Mouse (Mus musculus): ENCODE measurements around the gene Disp3. TPM values are rescaled to one million over a fixed set of nuclear protein-coding genes. Genes with fewer than 3 reads are reported as not detected.
A peak's percentile ranks its signal among the peaks of the same experiment; 100 is the strongest.

Gene Disp3
- 11.1 and 12.0 TPM in 2 replicates for polyA plus RNA-seq (2015; fragmentation: Nextera tagmentation; extraction: Ambion mirVana)

- H3K4me3 ChIP-seq (replicated peaks) = peak within 1 kb of the TSS; percentile 80
- no peaks in the 10 kb centered on the region for H3K9me3 ChIP-seq
- peaks cover 73% of the 10 kb centered on the region for H3K4me1 ChIP-seq (replicated peaks)
- peak within 1 kb of the TSS; percentile 85 for H3K4me2 ChIP-seq (replicated peaks)
- no peaks in the 10 kb centered on the region for H3K36me3 ChIP-seq
- peak; percentile 73 for ATAC-seq
- peak within 1 kb of the TSS; percentile 85 for H3K27ac ChIP-seq
- peak within 1 kb of the TSS; percentile 91 for H3K9ac ChIP-seq (replicated peaks)
- H3K27me3 ChIP-seq = peaks cover 10% of the 10 kb centered on the region; the same call in 1 of the 2 replicates
- whole genome bisulfite sequencing = under 1% methylated on average over 50 of the region's 54 CpGs
Observed at GRCm38 (mm10) chr4:148287476-148288054, at the start of gene Disp3. Gene Disp3, minus strand, starts transcription at chr4:148287965.

DNA sequence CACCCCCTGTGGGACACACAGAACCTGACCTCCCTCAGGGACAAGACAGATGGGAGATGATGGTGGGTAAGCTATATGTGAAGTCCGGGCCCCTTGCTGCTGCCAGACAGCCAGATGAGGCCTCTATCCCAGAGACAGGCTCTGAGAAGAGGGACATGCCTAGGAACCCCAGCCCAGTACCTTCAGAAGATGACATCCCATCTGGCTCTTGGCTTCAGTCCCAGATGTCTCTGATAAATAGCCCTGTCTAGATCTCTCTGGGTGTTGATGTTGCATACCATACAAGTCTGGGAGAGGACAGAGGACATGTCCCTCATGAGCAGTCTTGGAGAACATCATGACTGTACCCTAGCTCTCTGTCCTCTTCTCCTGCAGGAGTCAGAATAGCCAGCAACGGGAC, 42.5 kb upstream of the Disp3 start:
- no peaks in the 10 kb centered on the region for H3K36me3 ChIP-seq
- no peaks in the 10 kb centered on the region for H3K9me3 ChIP-seq
- ATAC-seq = no peak
- H3K4me1 ChIP-seq (replicated peaks) = peaks cover 48% of the 10 kb centered on the region
- no peak overlapping the region for H3K9ac ChIP-seq (replicated peaks)
- no peak overlapping the region; the same call in 1 of the 2 replicates for H3K27ac ChIP-seq
- no peaks in the 10 kb centered on the region for H3K27me3 ChIP-seq
- H3K4me3 ChIP-seq (replicated peaks) = no peak overlapping the region
- 77% methylated on average over 2 of the region's 2 CpGs for WGBS
- H3K4me2 ChIP-seq (replicated peaks) = no peak overlapping the region

DNA sequence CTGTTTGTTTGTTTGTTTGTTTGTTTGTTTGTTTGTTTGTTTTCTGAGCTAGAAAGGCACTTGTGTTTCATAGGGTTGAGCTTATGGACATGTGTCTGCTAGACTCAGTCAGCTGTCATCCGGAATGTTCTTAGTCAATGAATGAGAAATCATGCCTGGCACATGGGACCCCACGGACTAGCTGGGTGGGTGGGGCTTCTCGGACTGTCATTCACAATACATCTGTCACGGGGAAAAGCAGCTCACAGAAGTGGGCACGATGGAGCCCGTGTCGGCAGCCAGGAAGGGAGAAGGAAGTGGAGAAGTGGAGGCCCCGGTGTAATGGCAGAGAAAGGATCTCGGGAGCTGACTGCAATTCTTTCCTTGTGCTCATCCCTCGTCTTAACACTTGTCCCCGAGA, 41.7 kb upstream of the Disp3 start:
- Histone ChIP-seq H3K4me2 (replicated peaks) (no peak overlapping the region), H3K9me3 (no peaks in the 10 kb centered on the region), H3K4me1 (replicated peaks) (peaks cover 56% of the 10 kb centered on the region), H3K27ac (no peak overlapping the region; the same call in 1 of the 2 replicates), H3K4me3 (replicated peaks) (no peak overlapping the region), H3K36me3 (no peaks in the 10 kb centered on the region), H3K9ac (replicated peaks) (no peak overlapping the region), H3K27me3 (no peaks in the 10 kb centered on the region)
- 21% methylated on average over 11 of the region's 11 CpGs for WGBS
- no peak for ATAC-seq

DNA sequence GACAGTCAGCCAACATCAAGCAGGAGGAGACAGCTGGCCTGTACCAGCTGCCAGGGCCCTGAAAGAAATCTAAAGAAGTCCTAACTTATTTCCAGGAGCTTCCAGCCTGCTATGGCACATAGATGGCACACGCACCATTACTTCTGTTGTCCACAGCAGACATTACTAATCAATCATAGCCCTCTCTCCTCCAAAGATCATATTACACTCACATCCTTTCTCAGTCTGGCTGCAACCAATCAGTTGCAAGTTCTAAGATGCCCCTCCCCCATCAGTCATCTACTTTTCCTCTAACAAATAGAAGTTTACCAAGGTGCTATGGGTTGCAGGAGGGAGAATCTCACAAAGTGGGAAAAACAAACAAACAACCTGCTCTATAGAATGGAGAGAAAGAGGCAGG, 40.5 kb upstream of the Disp3 start:
- no peak overlapping the region for H3K4me2 ChIP-seq (replicated peaks)
- no peak overlapping the region for H3K9ac ChIP-seq (replicated peaks)
- no peaks in the 10 kb centered on the region for H3K36me3 ChIP-seq
- 0 out of 2 replicates have a peak, but pooled peaks cover under 1% of the 10 kb centered on the region for H3K27me3 ChIP-seq
- H3K9me3 ChIP-seq = no peaks in the 10 kb centered on the region
- ATAC-seq = no peak
- no peak overlapping the region for H3K4me3 ChIP-seq (replicated peaks)
- H3K27ac ChIP-seq = peak overlapping the region; percentile 78
- WGBS = 88% methylated on average over 1 of the region's 1 CpGs
- peaks cover 62% of the 10 kb centered on the region for H3K4me1 ChIP-seq (replicated peaks)

DNA sequence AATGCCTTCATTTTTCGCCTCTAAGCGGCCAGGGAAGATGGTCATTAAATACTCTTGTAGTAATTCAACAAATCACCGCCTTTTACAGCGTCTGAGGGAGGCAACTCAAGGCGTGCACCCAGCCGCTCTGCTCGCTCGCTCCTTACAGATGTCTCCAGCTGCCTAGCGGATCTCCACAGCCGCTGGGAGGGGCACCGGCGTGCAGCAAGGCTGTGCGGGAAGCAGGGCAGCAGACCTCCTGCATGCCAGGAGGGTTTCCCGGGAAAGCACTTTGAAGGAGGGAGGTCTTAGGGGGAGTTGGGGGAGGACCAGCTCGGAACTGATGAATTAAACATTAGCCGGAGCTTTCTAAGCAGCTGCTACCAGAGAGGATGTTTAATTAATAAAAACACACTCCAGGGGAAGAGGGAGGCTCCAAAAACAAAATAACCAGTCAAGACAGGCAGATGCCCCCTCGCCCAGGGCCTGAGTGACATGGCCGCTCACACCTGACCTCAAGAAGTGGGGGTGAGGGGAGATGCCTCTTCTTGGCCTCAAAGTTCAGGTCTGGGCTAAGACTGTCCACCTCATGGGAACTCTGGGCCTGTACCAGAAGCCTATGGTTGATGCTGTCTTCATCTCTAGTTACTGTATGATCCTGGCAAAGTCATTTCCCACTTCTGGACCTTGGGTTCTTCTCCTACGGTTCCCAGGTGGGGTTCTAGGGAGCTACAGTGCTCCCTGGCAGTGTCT, 39.7 kb upstream of the Disp3 start:
- 0 out of 2 replicates have a peak, but pooled peaks cover 5% of the 10 kb centered on the region for H3K27me3 ChIP-seq
- peak overlapping the region; percentile 78 for H3K27ac ChIP-seq
- H3K9ac ChIP-seq (replicated peaks) = no peak overlapping the region
- no peaks in the 10 kb centered on the region for H3K9me3 ChIP-seq
- peaks cover 68% of the 10 kb centered on the region for H3K4me1 ChIP-seq (replicated peaks)
- no peaks in the 10 kb centered on the region for H3K36me3 ChIP-seq
- peak; percentile 92 for ATAC-seq
- peak overlapping the region; percentile 9; the same call in 1 of the 2 replicates for H3K4me3 ChIP-seq (replicated peaks)
- H3K4me2 ChIP-seq (replicated peaks) = peak overlapping the region; percentile 41
- 6% methylated on average over 19 of the region's 19 CpGs for WGBS

DNA sequence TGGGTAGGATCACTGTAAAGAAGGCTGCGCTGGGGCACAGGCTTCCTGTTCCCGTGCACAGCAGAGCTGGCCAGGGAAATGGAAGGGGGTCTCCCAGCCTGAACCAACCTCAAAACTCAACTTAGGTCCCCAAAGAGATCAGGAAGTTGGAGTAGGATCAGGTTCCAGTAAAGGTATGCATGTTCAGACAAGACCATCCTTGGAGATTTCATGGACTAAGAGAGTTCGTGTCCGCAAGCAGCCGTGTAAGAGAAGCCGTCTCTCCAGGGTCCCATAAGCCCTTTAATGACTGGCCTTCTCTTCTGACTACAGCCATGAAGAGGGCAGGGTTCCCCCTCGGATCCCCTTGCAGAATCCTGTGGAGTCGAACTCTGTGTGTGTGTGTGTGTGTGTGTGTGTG, 39.0 kb upstream of the Disp3 start:
- Histone ChIP-seq H3K9me3 (no peaks in the 10 kb centered on the region), H3K27ac (peak overlapping the region; percentile 78), H3K4me3 (replicated peaks) (no peak overlapping the region), H3K9ac (replicated peaks) (no peak overlapping the region), H3K27me3 (0 out of 2 replicates have a peak, but pooled peaks cover 5% of the 10 kb centered on the region), H3K4me2 (replicated peaks) (peak overlapping the region; percentile 41), H3K4me1 (replicated peaks) (peaks cover 74% of the 10 kb centered on the region), H3K36me3 (no peaks in the 10 kb centered on the region)
- 31% methylated on average over 8 of the region's 8 CpGs for WGBS
- no peak for ATAC-seq

DNA sequence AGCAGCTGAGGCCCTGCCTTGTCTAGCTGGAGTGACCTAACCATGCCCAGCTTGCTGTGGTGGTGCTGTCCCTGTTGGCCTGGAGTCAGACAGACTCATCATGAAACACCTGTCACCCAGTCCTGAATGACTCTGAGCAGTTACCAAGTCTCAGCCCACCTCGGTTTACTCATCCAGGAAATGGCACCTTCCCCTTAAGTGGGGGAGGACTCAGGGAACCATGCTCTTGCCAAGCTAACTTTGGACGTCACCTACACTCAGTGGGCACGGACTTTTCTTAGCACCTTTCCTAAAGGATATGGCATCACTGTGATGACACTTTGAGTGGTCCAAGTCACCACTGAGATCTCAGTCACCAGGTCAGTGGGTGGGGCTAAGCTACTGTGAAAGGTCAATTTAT, 38.2 kb upstream of the Disp3 start:
- Histone ChIP-seq H3K27me3 (peaks cover 5% of the 10 kb centered on the region; the same call in 1 of the 2 replicates), H3K27ac (no peak overlapping the region), H3K4me2 (replicated peaks) (no peak overlapping the region), H3K9ac (replicated peaks) (no peak overlapping the region), H3K36me3 (no peaks in the 10 kb centered on the region), H3K4me1 (replicated peaks) (peaks cover 82% of the 10 kb centered on the region), H3K9me3 (no peaks in the 10 kb centered on the region), H3K4me3 (replicated peaks) (no peak overlapping the region)
- 92% methylated on average over 3 of the region's 3 CpGs for WGBS
- ATAC-seq = no peak

DNA sequence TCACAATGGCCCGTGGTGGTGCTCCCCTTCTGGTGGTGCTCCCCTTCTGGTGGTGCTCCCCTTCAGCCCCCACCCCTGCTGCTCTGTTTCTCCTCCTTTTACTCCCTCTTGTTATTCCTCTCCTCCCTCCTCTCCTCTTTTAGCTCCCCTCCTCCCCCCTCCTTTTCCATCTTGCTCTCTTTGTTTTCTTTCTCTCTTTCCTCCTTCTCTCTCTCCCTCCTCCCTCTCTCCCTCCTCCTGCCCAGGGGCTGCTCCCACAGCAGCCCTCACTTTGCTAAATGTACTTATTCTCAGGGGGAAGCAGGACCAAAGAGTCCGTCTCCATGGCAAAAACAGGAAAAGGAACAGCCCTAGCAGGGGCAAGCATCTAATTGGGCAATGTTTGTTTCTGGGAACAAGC, 37.3 kb upstream of the Disp3 start:
- no peak overlapping the region for H3K9ac ChIP-seq (replicated peaks)
- ATAC-seq = no peak
- H3K27me3 ChIP-seq = peaks cover 5% of the 10 kb centered on the region; the same call in 1 of the 2 replicates
- 28% methylated on average over 2 of the region's 2 CpGs for WGBS
- no peak overlapping the region for H3K27ac ChIP-seq
- H3K4me1 ChIP-seq (replicated peaks) = peaks cover 79% of the 10 kb centered on the region
- H3K36me3 ChIP-seq = no peaks in the 10 kb centered on the region
- no peaks in the 10 kb centered on the region for H3K9me3 ChIP-seq
- no peak overlapping the region for H3K4me3 ChIP-seq (replicated peaks)
- no peak overlapping the region for H3K4me2 ChIP-seq (replicated peaks)

GRCm38 (mm10) chr4:148322152-148322551, 34.4 kb upstream of the Disp3 start:
- Histone ChIP-seq H3K27ac (peak overlapping the region; percentile 55), H3K9ac (replicated peaks) (peak overlapping the region; percentile 25; the same call in 1 of the 2 replicates), H3K4me2 (replicated peaks) (no peak overlapping the region), H3K27me3 (peaks cover 5% of the 10 kb centered on the region; the same call in 1 of the 2 replicates), H3K36me3 (no peaks in the 10 kb centered on the region), H3K9me3 (no peaks in the 10 kb centered on the region), H3K4me1 (replicated peaks) (peaks cover 68% of the 10 kb centered on the region), H3K4me3 (replicated peaks) (no peak overlapping the region)
- 19% methylated on average over 10 of the region's 10 CpGs for WGBS
- no peak for ATAC-seq

DNA sequence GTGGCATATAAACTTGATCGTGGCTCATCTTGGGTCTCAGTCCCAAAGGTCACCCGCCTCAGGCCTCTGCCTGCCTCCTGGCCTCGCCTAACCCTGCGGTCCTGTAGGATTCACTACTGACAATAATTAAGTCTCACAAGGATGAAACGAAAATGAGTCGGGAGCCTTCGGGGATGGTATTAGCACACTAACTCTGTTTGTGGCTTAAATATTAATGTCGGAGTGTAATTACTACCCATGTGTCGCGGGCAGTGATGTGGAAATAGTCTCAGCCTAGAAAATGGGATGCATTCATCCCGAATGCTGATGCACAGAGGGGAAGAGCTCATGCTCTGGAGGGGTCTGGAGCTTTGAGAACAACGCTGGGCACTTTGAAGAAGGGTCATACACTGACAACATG, 31.6 kb upstream of the Disp3 start:
- H3K27me3 ChIP-seq = peaks cover 5% of the 10 kb centered on the region; the same call in 1 of the 2 replicates
- H3K4me1 ChIP-seq (replicated peaks) = peaks cover 57% of the 10 kb centered on the region
- peak overlapping the region; percentile 42 for H3K27ac ChIP-seq
- no peak overlapping the region for H3K4me3 ChIP-seq (replicated peaks)
- H3K4me2 ChIP-seq (replicated peaks) = no peak overlapping the region
- no peaks in the 10 kb centered on the region for H3K36me3 ChIP-seq
- H3K9ac ChIP-seq (replicated peaks) = no peak overlapping the region
- WGBS = 43% methylated on average over 12 of the region's 12 CpGs
- ATAC-seq = peak; percentile 15; the same call in 1 of the 2 replicates
- no peaks in the 10 kb centered on the region for H3K9me3 ChIP-seq

GRCm38 (mm10) chr4:148315377-148316175, 27.8 kb upstream of the Disp3 start:
- Histone ChIP-seq H3K27ac (0 out of 2 replicates have a peak overlapping the region, but pooled peaks have one; percentile 25), H3K9me3 (no peaks in the 10 kb centered on the region), H3K4me1 (replicated peaks) (peaks cover 59% of the 10 kb centered on the region), H3K9ac (replicated peaks) (no peak overlapping the region), H3K4me3 (replicated peaks) (no peak overlapping the region), H3K36me3 (no peaks in the 10 kb centered on the region), H3K27me3 (no peaks in the 10 kb centered on the region), H3K4me2 (replicated peaks) (no peak overlapping the region)
- 72% methylated on average over 16 of the region's 16 CpGs for WGBS
- ATAC-seq = no peak

Data from midbrain, embryonic 13.5 days (tissue).